In genomic region chr1:156560500-156560899, GRCm38 (mm10) we compare ENCODE assay signal across 11 mouse cellular contexts. TPM values are rescaled to one million over a fixed set of nuclear protein-coding genes. Genes with fewer than 3 reads are reported as not detected.
A peak's percentile ranks its signal among the peaks of the same experiment; 100 is the strongest.
DNase-seq lines count a peak whose midpoint lies in the region; ATAC-seq lines count a peak whose summit lies in the region.
"Had no signal": no experiment of that assay in that cellular context is flagged by ENCODE, and none has a peak within 500 bp of the region (broad histone marks: within the 10 kb centered on the region; RNA-seq: fewer than 3 reads in every experiment).

No protein-coding gene starts in this region.

- no peak overlapping the region for H3K9ac ChIP-seq in forebrain, embryonic 11.5 days (ENCODE audit: low read length)
- no peak overlapping the region for H3K9ac ChIP-seq in lung, embryonic 15.5 days
- no peak overlapping the region for H3K9ac ChIP-seq in limb, embryonic 13.5 days
- H3K9ac ChIP-seq in neural tube, embryonic 15.5 days (replicated peaks), result 0 out of 2 replicates have a peak overlapping the region, but pooled peaks have one; percentile 10
- H3K9ac ChIP-seq: stomach, embryonic 15.5 days had no signal

- peaks cover 20% of the 10 kb centered on the region for H3K4me1 ChIP-seq in forebrain, embryonic 10.5 days
- H3K4me1 ChIP-seq in forebrain, embryonic 11.5 days (replicated peaks; ENCODE audit: control insufficient read depth, insufficient read depth, low read length), result no peaks in the 10 kb centered on the region
- H3K4me1 ChIP-seq in lung, embryonic 15.5 days, result peaks cover 12% of the 10 kb centered on the region
- peaks cover 11% of the 10 kb centered on the region for H3K4me1 ChIP-seq in limb, embryonic 13.5 days
- H3K4me1 ChIP-seq in neural tube, embryonic 15.5 days, result peaks cover 26% of the 10 kb centered on the region

- ATAC-seq in forebrain, embryonic 11.5 days (replicated peaks; ENCODE audit: low FRiP score), result no peak
- no peak for ATAC-seq in lung, embryonic 15.5 days (ENCODE audit: borderline replicate concordance, extremely low read depth, low FRiP score, low TSS enrichment)
- no peak for ATAC-seq in limb, embryonic 13.5 days (ENCODE audit: low FRiP score, low read depth)
- no peak for ATAC-seq in neural tube, embryonic 15.5 days (ENCODE audit: low FRiP score)

- DNase-seq in forebrain, embryonic 10.5 days (ENCODE audit: extremely low spot score, low spot score), result no peak
- DNase-seq in forebrain, embryonic 11.5 days (ENCODE audit: low spot score), result no peak
- no peak for DNase-seq in lung, postnatal 10 days
- no peak for DNase-seq in right cerebral cortex, postnatal 25 days
- no peak for DNase-seq in adrenal gland, adult 8-10 months
- DNase-seq: gastrocnemius, adult 2 months; kidney, adult 2 months had no signal

- H3K9me3 ChIP-seq in forebrain, embryonic 10.5 days, result no peaks in the 10 kb centered on the region
- H3K9me3 ChIP-seq in forebrain, embryonic 11.5 days (ENCODE audit: control insufficient read depth, low read length), result no peaks in the 10 kb centered on the region
- H3K9me3 ChIP-seq in lung, embryonic 15.5 days, result no peaks in the 10 kb centered on the region
- H3K9me3 ChIP-seq in limb, embryonic 13.5 days, result no peaks in the 10 kb centered on the region
- no peaks in the 10 kb centered on the region for H3K9me3 ChIP-seq in neural tube, embryonic 15.5 days (replicated peaks)
- H3K9me3 ChIP-seq: stomach, embryonic 15.5 days had no signal

- whole genome bisulfite sequencing in forebrain, embryonic 10.5 days, result 94% methylated on average over 9 of the region's 9 CpGs
- 92% methylated on average over 9 of the region's 9 CpGs for WGBS in forebrain, embryonic 11.5 days
- 77% methylated on average over 9 of the region's 9 CpGs for WGBS in lung, embryonic 15.5 days
- 85% methylated on average over 9 of the region's 9 CpGs for WGBS in limb, embryonic 13.5 days
- WGBS in neural tube, embryonic 15.5 days, result 80% methylated on average over 9 of the region's 9 CpGs

- H3K36me3 ChIP-seq in forebrain, embryonic 10.5 days (replicated peaks), result peaks cover 11% of the 10 kb centered on the region
- H3K36me3 ChIP-seq in forebrain, embryonic 11.5 days (ENCODE audit: control insufficient read depth, insufficient read depth, low read length), result no peaks in the 10 kb centered on the region
- H3K36me3 ChIP-seq in lung, embryonic 15.5 days, result 0 out of 2 replicates have a peak, but pooled peaks cover 2% of the 10 kb centered on the region
- H3K36me3 ChIP-seq in limb, embryonic 13.5 days, result no peaks in the 10 kb centered on the region
- no peaks in the 10 kb centered on the region for H3K36me3 ChIP-seq in neural tube, embryonic 15.5 days
- H3K36me3 ChIP-seq: stomach, embryonic 15.5 days had no signal

- H3K27ac ChIP-seq in forebrain, embryonic 10.5 days, result no peak overlapping the region
- no peak overlapping the region for H3K27ac ChIP-seq in forebrain, embryonic 11.5 days (ENCODE audit: low read depth, low read length)
- no peak overlapping the region for H3K27ac ChIP-seq in lung, embryonic 15.5 days
- no peak overlapping the region for H3K27ac ChIP-seq in limb, embryonic 13.5 days
- no peak overlapping the region for H3K27ac ChIP-seq in neural tube, embryonic 15.5 days (replicated peaks)
- H3K27ac ChIP-seq: gastrocnemius, adult 2 months had no signal

- no peak overlapping the region for H3K4me2 ChIP-seq in forebrain, embryonic 11.5 days (ENCODE audit: low read depth, low read length, severe bottlenecking)
- peak overlapping the region; percentile 68; the same call in 1 of the 2 replicates for H3K4me2 ChIP-seq in lung, embryonic 15.5 days
- 0 out of 2 replicates have a peak overlapping the region, but pooled peaks have one; percentile 72 for H3K4me2 ChIP-seq in limb, embryonic 13.5 days (replicated peaks)
- peak overlapping the region; percentile 82 for H3K4me2 ChIP-seq in neural tube, embryonic 15.5 days

- H3K4me3 ChIP-seq in forebrain, embryonic 10.5 days, result peak overlapping the region; percentile 98
- H3K4me3 ChIP-seq in forebrain, embryonic 11.5 days (ENCODE audit: low read depth, low read length), result no peak overlapping the region
- H3K4me3 ChIP-seq in lung, embryonic 15.5 days, result no peak overlapping the region
- H3K4me3 ChIP-seq in limb, embryonic 13.5 days, result no peak overlapping the region
- peak overlapping the region; percentile 97 for H3K4me3 ChIP-seq in neural tube, embryonic 15.5 days (replicated peaks)

- H3K27me3 ChIP-seq in forebrain, embryonic 10.5 days (ENCODE audit: poor library complexity, severe bottlenecking), result no peaks in the 10 kb centered on the region; the same call in 1 of the 2 replicates
- H3K27me3 ChIP-seq in forebrain, embryonic 11.5 days (ENCODE audit: control insufficient read depth, insufficient read depth, low read length), result no peaks in the 10 kb centered on the region
- H3K27me3 ChIP-seq in lung, embryonic 15.5 days, result no peaks in the 10 kb centered on the region
- H3K27me3 ChIP-seq in limb, embryonic 13.5 days, result no peaks in the 10 kb centered on the region
- H3K27me3 ChIP-seq in neural tube, embryonic 15.5 days (replicated peaks), result no peaks in the 10 kb centered on the region
- H3K27me3 ChIP-seq: stomach, embryonic 15.5 days had no signal

RNA-seq across cellular contexts. Expression of gene Abl2, which starts 1.9 kb away (rescaled TPM):
- polyA plus RNA-seq in forebrain, embryonic 10.5 days (2016; fragmentation: Nextera tagmentation; extraction: Ambion mirVana), result 4.8 and 5.0 TPM in 2 replicates
- 5.7 TPM in 2 replicates for polyA plus RNA-seq in forebrain, embryonic 11.5 days (2014; fragmentation: Nextera tagmentation; extraction: Ambion mirVana)
- 3.2 and 3.9 TPM in 2 replicates for polyA plus RNA-seq in lung, embryonic 15.5 days (2015; fragmentation: Nextera tagmentation; extraction: Ambion mirVana)
- 5.3 and 5.5 TPM in 2 replicates for polyA plus RNA-seq in limb, embryonic 13.5 days (2015; fragmentation: Nextera tagmentation; extraction: Ambion mirVana)
- 5.3 and 5.4 TPM in 2 replicates for polyA plus RNA-seq in neural tube, embryonic 15.5 days (2015; fragmentation: Nextera tagmentation; extraction: Ambion mirVana)
- total RNA-seq in adrenal gland, adult 8-10 months (2022), result 10 to 100 TPM; 22.1 to 35.7 (median 29.2) TPM

RNA-seq across cellular contexts. Expression of gene Gm10031, which starts 36.7 kb away (rescaled TPM):
- polyA plus RNA-seq in forebrain, embryonic 10.5 days (2016; fragmentation: Nextera tagmentation; extraction: Ambion mirVana), result 0.20 and 0.56 TPM in 2 replicates
- 0.12 and 0.37 TPM in 2 replicates for polyA plus RNA-seq in forebrain, embryonic 11.5 days (2014; fragmentation: Nextera tagmentation; extraction: Ambion mirVana)
- 0.25 and 0.27 TPM in 2 replicates for polyA plus RNA-seq in lung, embryonic 15.5 days (2015; fragmentation: Nextera tagmentation; extraction: Ambion mirVana)
- 0.72 and 0.74 TPM in 2 replicates for polyA plus RNA-seq in limb, embryonic 13.5 days (2015; fragmentation: Nextera tagmentation; extraction: Ambion mirVana)
- polyA plus RNA-seq in neural tube, embryonic 15.5 days (2015; fragmentation: Nextera tagmentation; extraction: Ambion mirVana), result 0.40 and 0.45 TPM in 2 replicates
- 10 to 100 TPM; 28.0 to 44.6 (median 34.7) TPM for total RNA-seq in adrenal gland, adult 8-10 months (2022)

Comparison
In these comparisons a context has a peak if more than half of its experiments do, and no peak if none do; other contexts are left out.
1. H3K4me3 ChIP-seq: peak in forebrain, embryonic 10.5 days (single experiment) and neural tube, embryonic 15.5 days (single experiment); none in forebrain, embryonic 11.5 days (single experiment), lung, embryonic 15.5 days (single experiment) and limb, embryonic 13.5 days (single experiment).